Mouse (Mus musculus): ENCODE data around the gene Cdcp2. TPM values are rescaled to one million over a fixed set of nuclear protein-coding genes. Genes with fewer than 3 reads are reported as not detected.

Cdcp2 gene
- polyA plus RNA-seq, 1 experiment from 2014 or later, result not detected

DNA sequence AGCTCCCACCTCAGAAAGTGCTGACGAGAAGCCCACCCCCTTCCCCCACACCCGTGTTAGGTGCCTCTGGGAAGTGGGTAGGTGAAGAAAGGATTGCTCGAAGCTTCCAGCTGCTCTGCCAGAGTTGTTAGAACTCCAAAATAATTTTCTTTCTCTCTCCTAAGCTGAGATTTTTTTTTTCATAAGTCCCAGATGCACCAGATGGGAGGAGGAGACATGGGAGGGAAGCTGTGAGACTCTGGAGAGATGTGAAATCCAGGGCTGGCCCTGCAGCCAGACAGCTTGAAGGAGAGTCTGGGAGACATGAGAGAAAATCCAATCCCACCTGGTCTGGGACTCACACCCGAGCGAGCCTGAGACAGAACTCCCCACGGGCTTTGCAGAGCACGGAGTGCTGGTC, 27.7 kb downstream of the Cdcp2 start:
- Histone ChIP-seq H3K27ac (ENCODE audit: low read length) (no peak overlapping the region), H3K4me3 (ENCODE audit: low read length) (no peak overlapping the region), H3K4me2 (ENCODE audit: low read depth, low read length) (no peak overlapping the region), H3K9ac (ENCODE audit: low read length) (no peak overlapping the region), H3K9me3 (ENCODE audit: control insufficient read depth, low read length) (no peaks in the 10 kb centered on the region), H3K4me1 (replicated peaks; ENCODE audit: control insufficient read depth, insufficient read depth, low read length) (no peaks in the 10 kb centered on the region; the same call in 1 of the 2 replicates), H3K27me3 (ENCODE audit: control insufficient read depth, insufficient read depth, low read depth, low read length) (no peaks in the 10 kb centered on the region; the same call in 1 of the 2 replicates), H3K36me3 (ENCODE audit: control insufficient read depth, insufficient read depth, low read length) (no peaks in the 10 kb centered on the region)
- ATAC-seq (ENCODE audit: low read depth), result no peak
- 58% methylated on average over 7 of the region's 7 CpGs for WGBS

DNA sequence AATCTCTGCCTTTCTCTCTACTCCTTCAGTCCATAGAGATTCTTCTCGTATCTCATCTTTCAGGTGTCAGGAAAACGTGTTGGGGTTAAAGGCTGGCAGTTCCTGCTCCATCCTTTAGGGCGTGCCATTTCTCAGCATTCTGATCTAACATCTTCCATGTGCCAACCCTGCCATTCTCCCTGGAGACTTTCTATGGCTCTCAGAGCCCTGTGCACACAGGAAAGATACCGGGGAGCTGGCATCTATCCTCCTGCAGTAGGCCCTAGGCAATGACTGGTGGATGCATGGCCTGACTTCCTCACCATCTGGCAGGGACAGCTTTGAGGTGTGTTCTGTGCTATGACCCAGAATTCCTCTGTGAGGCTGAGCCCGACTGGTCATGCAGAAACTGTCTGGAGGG, 28.4 kb downstream of the Cdcp2 start:
- Histone ChIP-seq H3K4me2 (ENCODE audit: low read depth, low read length) (no peak overlapping the region), H3K4me1 (replicated peaks; ENCODE audit: control insufficient read depth, insufficient read depth, low read length) (no peaks in the 10 kb centered on the region), H3K36me3 (ENCODE audit: control insufficient read depth, insufficient read depth, low read length) (no peaks in the 10 kb centered on the region), H3K9ac (ENCODE audit: low read length) (no peak overlapping the region), H3K4me3 (ENCODE audit: low read length) (no peak overlapping the region), H3K27me3 (ENCODE audit: control insufficient read depth, insufficient read depth, low read depth, low read length) (no peaks in the 10 kb centered on the region; the same call in 1 of the 2 replicates), H3K9me3 (ENCODE audit: control insufficient read depth, low read length) (no peaks in the 10 kb centered on the region), H3K27ac (ENCODE audit: low read length) (no peak overlapping the region)
- no peak for ATAC-seq (ENCODE audit: low read depth)
- 60% methylated on average over 5 of the region's 5 CpGs for WGBS

DNA sequence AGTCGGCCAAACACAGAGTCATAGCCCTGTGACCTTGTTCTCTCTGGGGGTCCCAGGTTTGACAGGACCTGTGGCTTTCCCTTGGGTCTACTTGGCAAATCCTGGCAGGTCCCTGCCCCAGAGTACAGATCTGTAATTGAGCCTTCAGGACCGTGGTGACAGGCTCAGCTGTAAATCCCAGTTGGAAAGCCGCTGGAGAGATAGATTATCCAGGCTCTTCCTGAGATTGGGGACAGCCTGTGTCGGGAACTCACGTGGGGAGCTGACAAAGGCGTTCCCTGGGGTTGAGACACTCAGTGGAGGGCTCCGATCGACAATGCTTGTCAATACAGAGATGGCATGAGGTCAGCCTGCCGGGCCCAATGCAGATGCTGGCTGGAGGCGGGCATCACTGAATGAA, 29.7 kb downstream of the Cdcp2 start:
- Histone ChIP-seq H3K4me3 (ENCODE audit: low read length) (no peak overlapping the region), H3K4me1 (replicated peaks; ENCODE audit: control insufficient read depth, insufficient read depth, low read length) (no peaks in the 10 kb centered on the region), H3K9ac (ENCODE audit: low read length) (no peak overlapping the region), H3K9me3 (ENCODE audit: control insufficient read depth, low read length) (no peaks in the 10 kb centered on the region), H3K4me2 (ENCODE audit: low read depth, low read length) (no peak overlapping the region), H3K27ac (ENCODE audit: low read length) (no peak overlapping the region), H3K36me3 (ENCODE audit: control insufficient read depth, insufficient read depth, low read length) (no peaks in the 10 kb centered on the region), H3K27me3 (ENCODE audit: control insufficient read depth, insufficient read depth, low read depth, low read length) (no peaks in the 10 kb centered on the region; the same call in 1 of the 2 replicates)
- 60% methylated on average over 10 of the region's 10 CpGs for WGBS
- ATAC-seq (ENCODE audit: low read depth), result no peak

DNA sequence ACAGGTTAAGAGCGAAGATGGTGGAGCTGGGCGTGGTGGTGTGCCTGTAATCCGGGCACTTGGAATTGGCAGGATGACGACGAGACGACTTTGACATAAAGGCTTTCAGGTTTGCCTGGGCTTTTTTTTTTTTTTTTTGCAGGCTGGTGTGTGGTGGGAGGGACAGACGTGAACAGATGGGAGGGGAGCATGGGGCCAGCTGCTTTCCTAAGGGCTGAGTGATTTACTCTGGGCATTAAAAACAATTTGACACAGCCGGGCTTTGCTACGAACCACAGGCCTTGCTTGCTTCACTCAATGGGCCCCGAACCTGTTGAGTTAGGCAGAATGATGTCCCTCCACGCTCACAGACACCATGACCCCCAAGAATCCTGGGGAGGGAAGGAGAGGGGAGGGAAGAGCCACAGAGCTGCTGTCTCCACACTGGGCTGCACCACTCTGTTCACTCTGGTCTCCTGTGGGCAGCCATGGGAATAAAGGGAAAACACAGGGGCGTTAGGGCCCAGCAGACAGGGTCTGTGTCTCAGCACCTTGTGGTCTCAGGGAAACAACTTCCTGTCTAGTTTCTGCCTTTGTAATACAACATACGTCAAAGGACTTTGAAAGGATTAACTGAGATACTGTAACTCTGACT, 30.3 kb downstream of the Cdcp2 start:
- no peak overlapping the region for H3K9ac ChIP-seq (ENCODE audit: low read length)
- no peaks in the 10 kb centered on the region for H3K9me3 ChIP-seq (ENCODE audit: control insufficient read depth, low read length)
- H3K27me3 ChIP-seq (ENCODE audit: control insufficient read depth, insufficient read depth, low read depth, low read length), result no peaks in the 10 kb centered on the region; the same call in 1 of the 2 replicates
- ATAC-seq (ENCODE audit: low read depth), result no peak
- no peak overlapping the region for H3K27ac ChIP-seq (ENCODE audit: low read length)
- H3K4me3 ChIP-seq (ENCODE audit: low read length), result no peak overlapping the region
- WGBS, result 66% methylated on average over 13 of the region's 13 CpGs
- no peaks in the 10 kb centered on the region for H3K4me1 ChIP-seq (replicated peaks; ENCODE audit: control insufficient read depth, insufficient read depth, low read length)
- no peak overlapping the region for H3K4me2 ChIP-seq (ENCODE audit: low read depth, low read length)
- no peaks in the 10 kb centered on the region for H3K36me3 ChIP-seq (ENCODE audit: control insufficient read depth, insufficient read depth, low read length)

DNA sequence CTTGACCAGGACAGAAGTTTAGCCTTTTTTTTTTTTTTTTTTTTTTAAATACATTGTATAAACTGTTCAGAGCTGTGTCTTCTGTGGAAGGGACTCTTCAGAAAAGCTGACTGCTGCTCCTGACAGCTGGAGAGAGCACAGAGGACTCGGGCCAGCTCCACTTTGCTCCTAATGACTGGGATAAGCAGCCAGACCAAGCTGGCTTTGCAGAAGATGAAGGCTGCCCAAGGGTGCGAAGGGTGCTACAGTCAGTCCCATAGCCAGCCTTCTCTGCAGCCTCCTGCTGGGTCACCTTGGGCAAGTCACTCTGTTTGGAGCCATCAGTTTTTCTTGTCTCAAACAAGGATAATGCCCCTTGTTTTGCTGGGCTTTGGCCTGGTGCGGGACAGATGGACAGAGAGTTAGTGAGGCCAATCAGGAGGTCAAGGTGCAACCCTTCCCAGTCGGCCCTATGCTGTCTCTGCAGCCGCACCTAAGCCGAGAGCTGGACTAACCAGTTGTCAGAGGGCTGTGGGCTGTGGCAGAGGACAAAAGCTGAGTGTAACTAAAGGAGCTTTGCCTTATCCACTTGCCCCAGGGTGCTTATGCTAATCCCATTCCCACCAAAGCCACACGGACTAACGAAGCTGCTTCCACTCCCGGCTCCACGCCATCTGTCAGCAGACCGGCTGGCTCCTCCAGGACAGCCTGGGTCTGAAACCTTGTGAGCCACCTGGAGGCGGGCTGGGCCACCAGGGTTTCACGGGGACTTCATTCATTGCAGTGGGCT, 31.4 kb downstream of the Cdcp2 start:
- 45% methylated on average over 13 of the region's 13 CpGs for WGBS
- no peak for ATAC-seq (ENCODE audit: low read depth)
- Histone ChIP-seq H3K4me3 (ENCODE audit: low read length) (no peak overlapping the region), H3K27ac (ENCODE audit: low read length) (no peak overlapping the region), H3K9ac (ENCODE audit: low read length) (no peak overlapping the region), H3K36me3 (ENCODE audit: control insufficient read depth, insufficient read depth, low read length) (no peaks in the 10 kb centered on the region), H3K4me2 (ENCODE audit: low read depth, low read length) (no peak overlapping the region), H3K4me1 (replicated peaks; ENCODE audit: control insufficient read depth, insufficient read depth, low read length) (no peaks in the 10 kb centered on the region), H3K27me3 (ENCODE audit: control insufficient read depth, insufficient read depth, low read depth, low read length) (no peaks in the 10 kb centered on the region; the same call in 1 of the 2 replicates), H3K9me3 (ENCODE audit: control insufficient read depth, low read length) (no peaks in the 10 kb centered on the region)

DNA sequence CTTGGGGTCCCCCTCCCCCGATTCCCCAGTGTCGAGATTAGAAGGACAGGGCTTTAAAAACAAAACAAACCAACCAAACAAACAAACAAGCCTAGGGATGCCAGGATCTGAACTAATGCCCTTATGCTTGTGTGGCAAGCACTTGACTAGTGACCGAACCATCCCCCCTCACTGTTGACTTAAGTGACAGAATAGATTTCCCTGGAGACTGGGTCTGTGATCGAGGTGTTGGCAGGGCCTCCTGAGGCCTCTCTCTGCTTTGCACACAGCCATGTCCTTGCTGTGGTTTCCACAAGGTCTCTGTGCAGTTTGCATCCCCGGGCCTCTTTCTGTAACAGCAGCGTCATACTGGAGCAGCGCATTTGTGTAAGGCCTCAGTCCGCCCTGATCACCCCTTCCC, 32.7 kb downstream of the Cdcp2 start:
- Histone ChIP-seq H3K9me3 (ENCODE audit: control insufficient read depth, low read length) (no peaks in the 10 kb centered on the region), H3K27ac (ENCODE audit: low read length) (no peak overlapping the region), H3K4me1 (replicated peaks; ENCODE audit: control insufficient read depth, insufficient read depth, low read length) (no peaks in the 10 kb centered on the region), H3K4me2 (ENCODE audit: low read depth, low read length) (no peak overlapping the region), H3K9ac (ENCODE audit: low read length) (no peak overlapping the region), H3K27me3 (ENCODE audit: control insufficient read depth, insufficient read depth, low read depth, low read length) (no peaks in the 10 kb centered on the region; the same call in 1 of the 2 replicates), H3K4me3 (ENCODE audit: low read length) (no peak overlapping the region), H3K36me3 (ENCODE audit: control insufficient read depth, insufficient read depth, low read length) (no peaks in the 10 kb centered on the region)
- ATAC-seq (ENCODE audit: low read depth), result no peak
- 69% methylated on average over 8 of the region's 8 CpGs for WGBS

DNA sequence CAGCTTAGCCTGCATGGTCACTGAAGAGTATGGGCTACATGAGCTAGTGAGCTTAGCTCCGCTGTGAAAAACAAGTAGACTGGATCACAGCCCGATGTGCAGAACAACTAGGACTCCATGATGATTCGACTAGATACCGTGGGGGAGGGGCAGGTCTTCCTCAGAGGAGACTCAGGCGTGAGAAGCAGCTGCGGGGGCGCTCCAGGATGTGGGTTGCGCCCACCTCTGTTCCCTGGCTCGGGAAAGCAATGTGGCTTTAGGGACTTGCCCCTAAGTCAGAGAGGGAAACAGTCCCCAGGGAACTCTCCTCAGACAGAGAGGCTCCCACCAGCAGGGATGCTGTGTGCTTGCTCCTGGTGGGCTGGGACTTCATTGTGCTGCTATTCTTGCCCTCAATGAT, 33.8 kb downstream of the Cdcp2 start:
- Histone ChIP-seq H3K9me3 (ENCODE audit: control insufficient read depth, low read length) (no peaks in the 10 kb centered on the region), H3K9ac (ENCODE audit: low read length) (no peak overlapping the region), H3K4me2 (ENCODE audit: low read depth, low read length) (no peak overlapping the region), H3K27me3 (ENCODE audit: control insufficient read depth, insufficient read depth, low read depth, low read length) (no peaks in the 10 kb centered on the region; the same call in 1 of the 2 replicates), H3K4me1 (replicated peaks; ENCODE audit: control insufficient read depth, insufficient read depth, low read length) (no peaks in the 10 kb centered on the region), H3K4me3 (ENCODE audit: low read length) (no peak overlapping the region), H3K36me3 (ENCODE audit: control insufficient read depth, insufficient read depth, low read length) (no peaks in the 10 kb centered on the region), H3K27ac (ENCODE audit: low read length) (no peak overlapping the region)
- ATAC-seq (ENCODE audit: low read depth), result no peak
- 28% methylated on average over 9 of the region's 9 CpGs for WGBS

DNA sequence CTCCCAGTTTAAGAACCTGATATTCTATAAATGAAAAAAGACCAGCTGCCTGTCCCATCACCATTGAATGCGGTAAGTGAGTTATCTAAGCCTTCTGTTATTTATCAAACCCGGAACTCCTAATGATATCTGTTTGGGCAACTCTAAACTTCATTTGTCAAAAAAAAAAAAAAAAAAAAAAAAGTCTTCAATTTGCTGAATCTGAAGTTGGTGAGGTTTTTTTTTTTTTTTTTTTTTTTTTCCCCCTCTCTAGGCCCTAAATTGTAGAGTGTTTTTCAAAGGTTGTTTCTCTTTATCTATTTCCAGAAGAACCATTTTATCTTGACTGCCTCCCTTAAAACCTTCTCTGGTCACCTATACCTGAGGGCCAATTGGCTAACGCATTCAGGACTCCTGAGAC, 38.2 kb downstream of the Cdcp2 start:
- H3K36me3 ChIP-seq (ENCODE audit: control insufficient read depth, insufficient read depth, low read length), result peaks cover 4% of the 10 kb centered on the region; the same call in 1 of the 2 replicates
- no peak overlapping the region for H3K9ac ChIP-seq (ENCODE audit: low read length)
- H3K27me3 ChIP-seq (ENCODE audit: control insufficient read depth, insufficient read depth, low read depth, low read length), result no peaks in the 10 kb centered on the region
- no peaks in the 10 kb centered on the region for H3K9me3 ChIP-seq (ENCODE audit: control insufficient read depth, low read length)
- no peak overlapping the region for H3K4me3 ChIP-seq (ENCODE audit: low read length)
- H3K27ac ChIP-seq (ENCODE audit: low read length), result no peak overlapping the region
- peaks cover 8% of the 10 kb centered on the region for H3K4me1 ChIP-seq (replicated peaks; ENCODE audit: control insufficient read depth, insufficient read depth, low read length)
- H3K4me2 ChIP-seq (ENCODE audit: low read depth, low read length), result no peak overlapping the region
- WGBS, result 75% methylated on average over 3 of the region's 3 CpGs
- ATAC-seq (ENCODE audit: low read depth), result no peak

DNA sequence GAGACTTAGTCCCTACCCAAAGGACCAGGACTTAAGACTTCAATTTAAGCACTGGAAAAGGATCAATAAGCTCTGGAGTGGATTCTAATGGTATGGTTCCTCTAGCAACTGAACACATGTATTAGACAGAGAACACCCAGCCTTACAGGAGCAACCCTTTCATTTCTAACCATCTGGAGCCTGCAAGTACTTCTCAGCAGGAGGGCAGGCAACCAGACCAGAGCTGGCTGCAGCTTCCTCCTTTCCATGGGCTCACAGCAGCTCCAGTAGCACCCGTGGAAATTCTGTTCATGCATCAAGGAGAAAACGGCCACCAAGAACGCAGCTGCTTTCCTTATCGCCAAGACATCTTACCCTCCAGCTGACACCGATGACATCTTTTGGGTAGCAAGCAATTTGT, 39.0 kb downstream of the Cdcp2 start:
- ATAC-seq (ENCODE audit: low read depth), result no peak
- WGBS, result 50% methylated on average over 5 of the region's 5 CpGs
- H3K36me3 ChIP-seq (ENCODE audit: control insufficient read depth, insufficient read depth, low read length), result peaks cover 4% of the 10 kb centered on the region; the same call in 1 of the 2 replicates
- H3K9me3 ChIP-seq (ENCODE audit: control insufficient read depth, low read length), result no peaks in the 10 kb centered on the region
- H3K4me1 ChIP-seq (replicated peaks; ENCODE audit: control insufficient read depth, insufficient read depth, low read length), result peaks cover 12% of the 10 kb centered on the region
- no peak overlapping the region for H3K4me2 ChIP-seq (ENCODE audit: low read depth, low read length)
- H3K9ac ChIP-seq (ENCODE audit: low read length), result no peak overlapping the region
- no peaks in the 10 kb centered on the region for H3K27me3 ChIP-seq (ENCODE audit: control insufficient read depth, insufficient read depth, low read depth, low read length)
- H3K27ac ChIP-seq (ENCODE audit: low read length), result no peak overlapping the region
- H3K4me3 ChIP-seq (ENCODE audit: low read length), result no peak overlapping the region

Measured in lung, embryonic 16.5 days (tissue).